Mouse (Mus musculus): ENCODE measurements at regions not wholly inside any gene's neighbourhood (a gene's known extent, or its start where the extent isn't known, plus 50 kb on each side); places are given as distances from the start of the nearest gene placed in this dataset.

DNA sequence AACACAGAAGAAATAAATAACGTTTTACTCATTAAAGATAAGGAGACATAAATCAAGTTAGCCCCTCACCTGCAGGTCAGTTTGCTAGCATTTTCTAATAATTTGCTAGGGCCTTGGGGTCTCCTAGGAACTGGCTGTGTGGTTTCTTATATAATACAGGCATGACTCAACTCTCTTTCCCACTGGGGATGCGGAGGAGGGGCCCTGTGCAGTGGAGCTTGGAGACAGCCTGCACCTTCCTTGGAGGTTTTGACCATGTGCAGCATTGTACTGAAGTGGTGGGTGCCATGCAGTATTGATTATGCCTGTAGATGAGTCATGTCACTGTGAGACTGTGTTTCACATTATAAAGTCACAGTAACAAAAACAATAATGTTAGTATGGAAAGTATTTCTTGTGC is 61.6 kb upstream of the Sesn3 start:
- H3K9me3 ChIP-seq (ENCODE audit: low read length) = no peaks in the 10 kb centered on the region
- H3K4me3 ChIP-seq (ENCODE audit: low read depth, low read length) = no peak overlapping the region
- no peak for DNase-seq (ENCODE audit: low spot score)
- no peaks in the 10 kb centered on the region for H3K4me1 ChIP-seq (ENCODE audit: insufficient read depth, low read length)
- no peak overlapping the region for H3K9ac ChIP-seq (replicated peaks; ENCODE audit: low read length, poor library complexity, severe bottlenecking)
- no peak overlapping the region for H3K4me2 ChIP-seq (ENCODE audit: low read depth, low read length, poor library complexity, severe bottlenecking)
- no peak for ATAC-seq (ENCODE audit: low FRiP score)
- H3K27me3 ChIP-seq (ENCODE audit: insufficient read depth, low read length) = no peaks in the 10 kb centered on the region
- WGBS = 88% methylated on average over 2 of the region's 2 CpGs
- no peak overlapping the region for H3K27ac ChIP-seq (ENCODE audit: low read depth, low read length)
- no peaks in the 10 kb centered on the region for H3K36me3 ChIP-seq (ENCODE audit: insufficient read depth, low read length)
- no peak for TF ChIP-seq CTCF (IDR thresholded peaks at IDR 0.05)

DNA sequence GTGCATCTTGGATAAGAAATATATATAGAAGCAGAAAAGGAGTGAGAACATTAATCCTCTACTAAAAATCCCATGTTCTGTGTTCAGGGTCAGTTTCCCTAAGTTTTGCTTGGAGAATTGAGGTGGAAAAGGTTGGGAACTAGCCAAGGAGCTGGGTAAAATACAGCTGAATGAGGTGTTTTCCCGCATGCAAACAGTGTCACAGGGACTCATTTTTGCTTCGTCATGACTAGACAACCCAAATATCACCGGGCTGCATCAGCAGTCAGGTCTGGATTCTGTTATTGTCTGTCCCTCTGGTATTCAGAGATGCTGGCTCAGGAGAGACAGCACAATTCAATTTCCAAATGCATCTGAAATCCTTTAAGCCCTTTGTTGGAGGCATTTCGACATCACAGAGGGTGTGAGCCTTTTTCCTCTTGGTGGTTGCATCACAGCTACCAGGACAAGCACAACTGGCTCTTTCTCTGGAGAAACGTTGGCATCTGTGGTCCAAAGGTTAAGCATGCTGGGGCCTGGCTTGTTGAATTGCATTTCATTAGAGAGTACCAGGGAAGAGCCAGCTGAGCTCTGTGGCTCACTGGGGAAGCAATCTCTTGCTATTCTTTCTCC is 59.6 kb upstream of the Sesn3 start:
- no peaks in the 10 kb centered on the region for H3K9me3 ChIP-seq (ENCODE audit: low read length)
- H3K4me2 ChIP-seq (ENCODE audit: low read depth, low read length, poor library complexity, severe bottlenecking) = no peak overlapping the region
- H3K4me1 ChIP-seq (ENCODE audit: insufficient read depth, low read length) = no peaks in the 10 kb centered on the region
- H3K27ac ChIP-seq (ENCODE audit: low read depth, low read length) = no peak overlapping the region
- no peak for TF ChIP-seq CTCF (IDR thresholded peaks at IDR 0.05)
- H3K36me3 ChIP-seq (ENCODE audit: insufficient read depth, low read length) = no peaks in the 10 kb centered on the region
- H3K4me3 ChIP-seq (ENCODE audit: low read depth, low read length) = no peak overlapping the region
- no peaks in the 10 kb centered on the region for H3K27me3 ChIP-seq (ENCODE audit: insufficient read depth, low read length)
- H3K9ac ChIP-seq (replicated peaks; ENCODE audit: low read length, poor library complexity, severe bottlenecking) = no peak overlapping the region
- no peak for DNase-seq (ENCODE audit: low spot score)
- ATAC-seq (ENCODE audit: low FRiP score) = no peak
- 52% methylated on average over 5 of the region's 5 CpGs for WGBS

DNA sequence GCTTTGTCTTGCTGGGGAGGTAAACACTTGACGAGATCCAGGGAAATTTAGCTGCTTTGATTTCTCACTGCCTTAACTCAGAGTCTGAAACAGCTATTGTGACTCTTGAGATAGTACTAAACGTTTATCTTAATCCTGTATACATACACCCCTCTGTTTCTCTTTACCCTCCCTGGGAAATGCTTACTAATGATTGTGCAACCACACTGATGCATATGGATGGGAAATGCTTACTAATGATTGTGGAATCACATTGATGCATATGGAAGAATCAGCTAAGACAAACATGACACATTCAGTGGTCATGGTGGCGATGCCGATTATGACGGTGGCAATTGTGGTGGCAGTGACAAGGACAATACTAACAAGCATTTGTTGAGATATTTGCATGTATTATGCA is 58.9 kb upstream of the Sesn3 start:
- no peaks in the 10 kb centered on the region for H3K27me3 ChIP-seq (ENCODE audit: insufficient read depth, low read length)
- H3K9me3 ChIP-seq (ENCODE audit: low read length) = no peaks in the 10 kb centered on the region
- H3K9ac ChIP-seq (replicated peaks; ENCODE audit: low read length, poor library complexity, severe bottlenecking) = no peak overlapping the region
- no peak for TF ChIP-seq CTCF (IDR thresholded peaks at IDR 0.05)
- no peak overlapping the region for H3K4me2 ChIP-seq (ENCODE audit: low read depth, low read length, poor library complexity, severe bottlenecking)
- WGBS = 75% methylated on average over 5 of the region's 5 CpGs
- no peak for DNase-seq (ENCODE audit: low spot score)
- no peaks in the 10 kb centered on the region for H3K36me3 ChIP-seq (ENCODE audit: insufficient read depth, low read length)
- no peak for ATAC-seq (ENCODE audit: low FRiP score)
- H3K4me1 ChIP-seq (ENCODE audit: insufficient read depth, low read length) = no peaks in the 10 kb centered on the region
- no peak overlapping the region for H3K27ac ChIP-seq (ENCODE audit: low read depth, low read length)
- H3K4me3 ChIP-seq (ENCODE audit: low read depth, low read length) = no peak overlapping the region

DNA sequence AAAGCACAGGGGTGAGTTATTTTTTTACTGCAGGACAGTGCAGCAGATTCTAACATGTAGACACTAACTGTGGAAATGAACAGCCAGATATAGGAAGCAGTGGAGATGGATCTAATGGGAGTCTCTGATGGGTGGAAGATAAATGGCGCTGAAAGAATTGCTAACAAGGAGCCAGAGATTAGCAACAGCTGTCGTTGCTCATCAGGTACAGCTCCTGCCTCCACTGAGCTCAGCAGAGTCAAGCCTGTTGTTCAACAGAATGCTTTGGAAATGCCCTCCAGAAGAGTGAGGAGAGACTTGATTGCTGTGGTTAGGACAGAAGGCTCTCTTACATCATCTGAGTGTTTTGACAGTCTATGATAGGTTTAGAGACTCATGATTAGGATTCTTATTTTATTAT is 51.9 kb upstream of the Sesn3 start:
- DNase-seq (ENCODE audit: low spot score) = no peak
- no peaks in the 10 kb centered on the region for H3K4me1 ChIP-seq (ENCODE audit: insufficient read depth, low read length)
- no peaks in the 10 kb centered on the region for H3K36me3 ChIP-seq (ENCODE audit: insufficient read depth, low read length)
- H3K4me3 ChIP-seq (ENCODE audit: low read depth, low read length) = no peak overlapping the region
- H3K27ac ChIP-seq (ENCODE audit: low read depth, low read length) = no peak overlapping the region
- H3K9me3 ChIP-seq (ENCODE audit: low read length) = no peaks in the 10 kb centered on the region
- H3K4me2 ChIP-seq (ENCODE audit: low read depth, low read length, poor library complexity, severe bottlenecking) = no peak overlapping the region
- no peak for ATAC-seq (ENCODE audit: low FRiP score)
- no peak overlapping the region for H3K9ac ChIP-seq (replicated peaks; ENCODE audit: low read length, poor library complexity, severe bottlenecking)
- WGBS = 70% methylated on average over 2 of the region's 2 CpGs
- TF ChIP-seq CTCF (IDR thresholded peaks at IDR 0.05) = no peak
- no peaks in the 10 kb centered on the region for H3K27me3 ChIP-seq (ENCODE audit: insufficient read depth, low read length)
